In genomic region chr4:95862781-95863499, GRCm38 (mm10) we compare ENCODE assay signal across 9 mouse cellular contexts.
DNase-seq lines count a peak whose midpoint lies in the region; ATAC-seq and TF ChIP-seq lines count a peak whose summit lies in the region.
"Had no signal": no experiment of that assay in that cellular context is flagged by ENCODE, and none has a peak within 500 bp of the region (broad histone marks: within the 10 kb centered on the region; RNA-seq: fewer than 3 reads in every experiment).

No protein-coding gene starts in this region.

- H3K4me2 ChIP-seq in midbrain, embryonic 16.5 days (ENCODE audit: low read length), result no peak overlapping the region
- no peak overlapping the region for H3K4me2 ChIP-seq in stomach, embryonic 14.5 days (replicated peaks; ENCODE audit: low read depth, low read length)

- no peaks in the 10 kb centered on the region for H3K9me3 ChIP-seq in midbrain, embryonic 16.5 days (replicated peaks; ENCODE audit: control insufficient read depth, low read length, poor library complexity, severe bottlenecking)
- H3K9me3 ChIP-seq in midbrain, embryonic 10.5 days (replicated peaks), result no peaks in the 10 kb centered on the region
- no peaks in the 10 kb centered on the region for H3K9me3 ChIP-seq in stomach, embryonic 14.5 days (ENCODE audit: control insufficient read depth, low read depth, low read length)

- no peaks in the 10 kb centered on the region for H3K79me2 ChIP-seq in heart, adult 2 months (replicated peaks; ENCODE audit: control insufficient read depth, insufficient read depth, low read length)

- no peaks in the 10 kb centered on the region for H3K36me3 ChIP-seq in heart, adult 2 months (ENCODE audit: control insufficient read depth, insufficient read depth, low read length)
- H3K36me3 ChIP-seq in midbrain, embryonic 16.5 days (ENCODE audit: control insufficient read depth, insufficient read depth, low read length), result no peaks in the 10 kb centered on the region
- H3K36me3 ChIP-seq in midbrain, embryonic 10.5 days, result no peaks in the 10 kb centered on the region
- no peaks in the 10 kb centered on the region for H3K36me3 ChIP-seq in stomach, embryonic 14.5 days (ENCODE audit: control insufficient read depth, insufficient read depth, low read length)

- H3K4me1 ChIP-seq in heart, adult 2 months (ENCODE audit: control insufficient read depth, insufficient read depth, low read length), result no peaks in the 10 kb centered on the region; the same call in none of the 2 replicates
- H3K4me1 ChIP-seq in midbrain, embryonic 16.5 days (ENCODE audit: control insufficient read depth, insufficient read depth, low read length), result no peaks in the 10 kb centered on the region
- H3K4me1 ChIP-seq in midbrain, embryonic 10.5 days, result no peaks in the 10 kb centered on the region
- peaks cover 11% of the 10 kb centered on the region; the same call in 1 of the 2 replicates for H3K4me1 ChIP-seq in stomach, embryonic 14.5 days (ENCODE audit: control insufficient read depth, insufficient read depth, low read length)

- H3K27me3 ChIP-seq in heart, adult 2 months (ENCODE audit: control insufficient read depth, insufficient read depth, low read length), result no peaks in the 10 kb centered on the region
- no peaks in the 10 kb centered on the region for H3K27me3 ChIP-seq in midbrain, embryonic 16.5 days (ENCODE audit: control insufficient read depth, insufficient read depth, low read depth, low read length)
- H3K27me3 ChIP-seq in midbrain, embryonic 10.5 days (ENCODE audit: low read depth, poor library complexity, severe bottlenecking), result no peaks in the 10 kb centered on the region
- no peaks in the 10 kb centered on the region for H3K27me3 ChIP-seq in stomach, embryonic 14.5 days (ENCODE audit: control insufficient read depth, insufficient read depth, low read length)

- H3K27ac ChIP-seq in heart, adult 2 months, result no peak overlapping the region
- no peak overlapping the region for H3K27ac ChIP-seq in midbrain, embryonic 16.5 days (ENCODE audit: low read length)
- no peak overlapping the region for H3K27ac ChIP-seq in midbrain, embryonic 10.5 days (replicated peaks)
- H3K27ac ChIP-seq in stomach, embryonic 14.5 days (ENCODE audit: low read length), result no peak overlapping the region
- H3K27ac ChIP-seq: liver, embryonic 14.5 days had no signal

- TF ChIP-seq POLR2A in heart, adult 2 months (IDR thresholded peaks at IDR 0.05; ENCODE audit: insufficient read depth, low read depth, low read length), result no peak

- H3K9ac ChIP-seq in heart, adult 2 months (ENCODE audit: low read depth, low read length), result no peak overlapping the region
- no peak overlapping the region for H3K9ac ChIP-seq in midbrain, embryonic 16.5 days (ENCODE audit: low read depth, low read length)
- no peak overlapping the region for H3K9ac ChIP-seq in stomach, embryonic 14.5 days (replicated peaks; ENCODE audit: low read depth, low read length)
- H3K9ac ChIP-seq: liver, embryonic 14.5 days had no signal

- 0 out of 2 replicates have a peak, but pooled peaks have one; percentile 23 for ATAC-seq in midbrain, embryonic 16.5 days
- peak; percentile 53 to 61; a peak in 3 of 4 replicates for ATAC-seq in hematopoietic stem cell, adult 5-6 weeks (replicated peaks in 1 of 2; ENCODE audit: insufficient read depth in 1 of 2, low FRiP score in 2 of 2, low TSS enrichment in 1 of 2, low read depth in 1 of 2, poor library complexity in 2 of 2, severe bottlenecking in 2 of 2)
- ATAC-seq in stomach, embryonic 14.5 days (ENCODE audit: insufficient number of reproducible peaks, insufficient read depth, low FRiP score, low read depth), result peak; percentile 46; the same call in 1 of the 2 replicates

- no peak overlapping the region for H3K4me3 ChIP-seq in heart, adult 2 months
- H3K4me3 ChIP-seq in midbrain, embryonic 16.5 days (ENCODE audit: low read depth, low read length), result no peak overlapping the region
- H3K4me3 ChIP-seq in midbrain, embryonic 10.5 days, result no peak overlapping the region
- H3K4me3 ChIP-seq in stomach, embryonic 14.5 days (ENCODE audit: low read depth, low read length), result no peak overlapping the region

- DNase-seq in heart, adult 2 months, result no peak
- DNase-seq in heart, postnatal 36 days, result no peak
- DNase-seq in midbrain, embryonic 10.5 days (ENCODE audit: low spot score), result no peak
- no peak for DNase-seq in ovary, adult 18-20 months (ENCODE audit: low spot score)
- no peak for DNase-seq in adrenal gland, postnatal 14 days

- TF ChIP-seq EP300 in heart, adult 2 months (IDR thresholded peaks at IDR 0.05; ENCODE audit: insufficient read depth, low read depth, low read length), result no peak

- intact Hi-C loops in heart, adult 2 months (cut with DNase I), result no loop called here
- intact Hi-C loops in heart, postnatal 36 days (cut with DNase I), result no loop called here

- peak; percentile 54 for TF ChIP-seq CTCF in heart, adult 2 months (IDR thresholded peaks at IDR 0.05)

- WGBS in heart, adult 2 months, result 48% methylated on average over 6 of the region's 6 CpGs
- 69% methylated on average over 6 of the region's 6 CpGs for WGBS in midbrain, embryonic 16.5 days
- WGBS in midbrain, embryonic 10.5 days, result 84% methylated on average over 6 of the region's 6 CpGs
- 50% methylated on average over 6 of the region's 6 CpGs for WGBS in stomach, embryonic 14.5 days
